Mouse (Mus musculus) kidney, postnatal 0 days (tissue): ENCODE measurements around the gene Zfp867. TPM values are rescaled to one million over a fixed set of nuclear protein-coding genes. Genes with fewer than 3 reads are reported as not detected.

Experiments
- ATAC-seq: fragments of 200-750 bp; cut with Nextera tagmentation; replicated peaks from 2 replicates; pipeline ENCODE4 v1.8.0; 2017; ENCODE audit warnings: low read depth, moderate number of reproducible peaks, moderate TSS enrichment, moderate library complexity; ENCODE audit not compliant: low FRiP score
- DNase-seq: peaks from one replicate; pipeline ENCODE4 v3.0.0-alpha.2; 2016; ENCODE audit warnings: low spot score
- H3K27ac ChIP-seq: fragments of 300-500 bp; sonication (generic); 2 replicates; pipeline ENCODE4 v1.5.1; 2014; ENCODE audit warnings: mild to moderate bottlenecking
- H3K27me3 ChIP-seq: fragments of 300-500 bp; sonication (generic); 2 replicates; pipeline ENCODE4 v1.6.1; 2014; ENCODE audit warnings: low read length, mixed read lengths; ENCODE audit not compliant: insufficient read depth
- H3K36me3 ChIP-seq: fragments of 300-500 bp; sonication (generic); 2 replicates; pipeline ENCODE4 v1.6.1; 2014; ENCODE audit warnings: low read length, mixed read lengths; ENCODE audit not compliant: insufficient read depth
- H3K4me1 ChIP-seq: fragments of 300-500 bp; sonication (generic); replicated peaks from 2 replicates; pipeline ENCODE4 v1.6.1; 2014; ENCODE audit warnings: antibody characterized with exemption, low read length, mixed read lengths; ENCODE audit not compliant: insufficient read depth
- H3K4me2 ChIP-seq: fragments of 300-500 bp; sonication (generic); 2 replicates; pipeline ENCODE4 v1.6.1; 2014; ENCODE audit warnings: mild to moderate bottlenecking, low read length, moderate library complexity, mixed read lengths
- H3K4me3 ChIP-seq: fragments of 300-500 bp; sonication (generic); replicated peaks from 2 replicates; pipeline ENCODE4 v1.5.1; 2014; ENCODE audit warnings: low read depth, low read length
- H3K9ac ChIP-seq: fragments of 300-500 bp; sonication (generic); 2 replicates; pipeline ENCODE4 v1.6.1; 2014; ENCODE audit warnings: low read depth, low read length
- H3K9me3 ChIP-seq: fragments of 300-500 bp; sonication (generic); replicated peaks from 2 replicates; pipeline ENCODE4 v1.6.1; 2016; ENCODE audit warnings: low read length, inconsistent platforms, mixed read lengths
- CTCF ChIP-seq: IDR thresholded peaks from 2 replicates; pipeline ENCODE4 v1.5.1; 2016; ENCODE audit warnings: antibody characterized with exemption, low read depth, mild to moderate bottlenecking, moderate library complexity
- WGBS: fragments of 180-500 bp; shearing (Covaris S2); extraction: QIAGEN DNeasy Blood & Tissue Kit; methylation state at CpG from one replicate; pipeline ENCODE4 v1.1.7; 2014; 5-methylcytosine and 5-hydroxymethylcytosine counted together
- polyA plus RNA-seq: library from polyadenylated mRNA; unstranded; fragments of >200 nt; fragmentation: Nextera tagmentation; extraction: Ambion mirVana; gene quantifications from 2 replicates; pipeline ENCODE4 v1.2.1, GENCODE M21; 2015

Gene Zfp867
- 7.5 and 7.6 TPM in 2 replicates for polyA plus RNA-seq

DNA sequence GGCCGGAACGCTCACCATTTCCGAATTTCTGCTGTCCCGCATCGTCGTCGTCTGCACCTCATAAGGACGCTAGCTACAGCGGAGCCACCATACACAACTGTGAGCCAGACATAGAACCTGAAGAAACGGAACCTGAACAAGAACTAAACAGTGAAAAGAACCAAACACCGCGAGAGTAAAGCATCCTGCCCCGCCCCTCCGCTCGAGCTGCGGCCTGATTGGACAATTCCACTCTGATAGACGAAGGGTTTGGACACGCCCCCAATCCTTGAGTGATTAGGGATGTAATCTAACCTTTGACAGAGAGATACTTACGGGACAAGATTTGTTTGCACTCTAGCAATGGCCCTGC is at the start of gene Zfp867:
TSS of gene Zfp867 (minus strand) at position 149 of the 352 bp plus-strand sequence.
- H3K9ac ChIP-seq: peak within 1 kb of the TSS; percentile 91
- H3K4me3 ChIP-seq: peak within 1 kb of the TSS; percentile 74
- DNase-seq (peak; percentile 95), ATAC-seq (peak; percentile 88)
- under 1% methylated on average over 19 of the region's 19 CpGs for WGBS
- no peaks in the 10 kb centered on the region for H3K9me3 ChIP-seq
- H3K4me1 ChIP-seq: no peaks in the 10 kb centered on the region; the same call in 1 of the 2 replicates
- no peaks in the 10 kb centered on the region for H3K27me3 ChIP-seq
- no peaks in the 10 kb centered on the region for H3K36me3 ChIP-seq
- H3K27ac ChIP-seq: peak within 1 kb of the TSS; percentile 84
- peak within 1 kb of the TSS; percentile 92 for H3K4me2 ChIP-seq
- TF ChIP-seq CTCF: no peak

DNA sequence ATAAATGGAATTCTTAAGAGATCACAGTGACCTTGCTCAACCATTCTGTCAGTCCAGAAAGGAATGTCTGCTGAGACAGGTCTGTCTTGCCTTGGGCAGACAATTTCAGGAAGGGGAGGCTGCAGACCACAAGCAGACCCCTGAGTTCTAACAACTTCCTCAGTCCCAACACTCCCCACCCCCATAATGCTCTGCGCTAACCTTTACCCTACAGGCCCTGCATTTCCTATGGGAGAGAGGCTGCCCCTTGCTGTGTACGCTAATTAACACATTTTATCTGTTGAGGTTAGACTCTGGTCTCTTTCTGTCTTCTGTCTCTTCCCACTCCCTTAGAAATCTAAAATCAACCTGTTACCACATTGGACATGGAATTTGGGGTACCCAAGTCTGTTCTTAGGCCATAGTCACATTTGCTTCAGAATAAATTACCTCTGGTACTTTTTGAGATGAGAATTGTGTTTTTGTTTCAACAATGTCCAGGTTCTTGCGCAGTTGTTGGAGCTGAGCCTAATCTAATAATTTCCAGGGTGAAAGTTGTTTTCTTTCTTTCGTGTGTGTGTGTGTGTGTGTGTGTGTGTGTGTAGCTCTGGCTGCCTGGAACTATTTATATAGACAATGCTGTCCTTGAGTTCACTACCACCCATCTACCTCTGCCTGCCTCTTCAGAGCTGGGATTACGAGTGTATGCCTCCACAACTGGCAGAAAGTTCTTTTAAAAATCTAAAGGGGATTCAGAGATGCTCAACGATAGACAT is 47.6 kb upstream of the Zfp867 start:
- no peak for TF ChIP-seq CTCF
- Histone ChIP-seq H3K4me1 (0 out of 2 replicates have a peak, but pooled peaks cover 3% of the 10 kb centered on the region), H3K4me2 (no peak overlapping the region), H3K27me3 (no peaks in the 10 kb centered on the region), H3K36me3 (no peaks in the 10 kb centered on the region), H3K9ac (no peak overlapping the region), H3K4me3 (no peak overlapping the region), H3K27ac (no peak overlapping the region), H3K9me3 (no peaks in the 10 kb centered on the region)
- no peak for ATAC-seq
- no peak for DNase-seq
- WGBS: 60% methylated on average over 6 of the region's 6 CpGs

DNA sequence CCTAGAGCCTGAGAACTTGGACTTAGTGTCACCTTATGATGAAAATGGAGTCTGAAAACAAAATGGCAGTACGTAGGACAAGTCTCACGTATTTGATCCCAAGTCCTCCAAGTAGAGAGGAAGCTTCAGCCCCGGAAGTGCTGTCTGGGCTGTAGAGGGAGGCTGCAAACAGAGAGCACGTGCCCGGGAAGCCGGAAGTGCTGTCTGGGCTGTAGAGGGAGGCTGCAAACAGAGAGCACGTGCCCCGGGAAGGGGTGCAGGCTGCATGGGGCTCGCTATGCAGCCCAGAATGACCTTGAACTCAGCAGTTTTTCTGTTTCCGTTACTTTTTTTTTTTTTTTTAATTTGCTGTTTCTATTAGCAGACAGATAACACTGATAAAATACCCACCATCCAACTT is 46.0 kb upstream of the Zfp867 start:
- Histone ChIP-seq H3K4me2 (no peak overlapping the region), H3K9me3 (no peaks in the 10 kb centered on the region), H3K27me3 (no peaks in the 10 kb centered on the region), H3K27ac (no peak overlapping the region), H3K4me3 (no peak overlapping the region), H3K4me1 (0 out of 2 replicates have a peak, but pooled peaks cover 3% of the 10 kb centered on the region), H3K9ac (no peak overlapping the region), H3K36me3 (no peaks in the 10 kb centered on the region)
- 54% methylated on average over 10 of the region's 10 CpGs for WGBS
- no peak for TF ChIP-seq CTCF
- no peak for DNase-seq
- no peak for ATAC-seq

DNA sequence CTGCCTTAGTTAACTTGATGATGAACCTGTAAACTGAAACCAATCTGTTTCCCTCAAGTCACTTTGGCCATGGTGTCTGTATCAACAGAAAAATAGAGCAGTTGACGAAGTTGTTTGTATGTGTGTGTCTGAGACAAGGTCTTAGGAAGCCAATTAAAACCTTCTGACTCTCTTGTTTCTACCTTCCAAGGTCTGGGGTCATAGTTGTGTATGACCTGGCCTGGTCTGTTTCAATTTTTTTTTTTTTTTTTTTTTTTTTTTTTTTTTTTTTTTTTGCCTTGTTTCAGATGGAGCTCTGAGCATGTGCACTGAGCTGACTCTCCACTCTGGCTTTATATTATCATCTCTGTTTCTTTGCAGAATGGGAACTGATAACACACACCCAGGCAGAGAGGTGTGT is 45.2 kb upstream of the Zfp867 start:
- TF ChIP-seq CTCF: no peak
- no peaks in the 10 kb centered on the region for H3K27me3 ChIP-seq
- H3K4me2 ChIP-seq: no peak overlapping the region
- H3K9me3 ChIP-seq: no peaks in the 10 kb centered on the region
- ATAC-seq: no peak
- no peak overlapping the region for H3K9ac ChIP-seq
- 0 out of 2 replicates have a peak, but pooled peaks cover 3% of the 10 kb centered on the region for H3K4me1 ChIP-seq
- no peak for DNase-seq
- H3K36me3 ChIP-seq: no peaks in the 10 kb centered on the region
- H3K4me3 ChIP-seq: no peak overlapping the region
- no peak overlapping the region for H3K27ac ChIP-seq
- 84% methylated on average over 1 of the region's 1 CpGs for WGBS

DNA sequence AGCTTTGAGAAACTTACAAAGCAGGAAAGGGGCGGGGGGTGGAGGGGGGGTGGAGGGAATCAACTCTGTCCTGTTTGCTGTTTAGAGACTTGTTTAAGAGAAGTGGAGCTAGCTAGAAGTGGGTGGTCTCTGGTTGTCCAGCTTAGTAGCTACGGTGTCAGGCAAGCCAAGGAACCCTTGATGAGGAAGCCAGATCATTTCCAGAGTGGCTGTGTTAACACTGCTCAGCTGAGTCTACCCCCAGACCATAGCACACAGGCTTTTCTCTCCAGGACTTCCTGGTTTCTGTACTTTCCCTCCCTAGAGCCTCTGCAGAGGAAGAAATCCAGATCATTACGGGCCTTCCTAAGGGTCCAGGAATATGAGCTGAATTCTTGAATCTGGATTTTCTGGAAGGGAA is 42.5 kb upstream of the Zfp867 start:
- DNase-seq (no peak), ATAC-seq (no peak)
- Histone ChIP-seq H3K4me1 (0 out of 2 replicates have a peak, but pooled peaks cover 2% of the 10 kb centered on the region), H3K36me3 (0 out of 2 replicates have a peak, but pooled peaks cover 4% of the 10 kb centered on the region), H3K9ac (no peak overlapping the region), H3K4me3 (no peak overlapping the region), H3K4me2 (no peak overlapping the region), H3K9me3 (no peaks in the 10 kb centered on the region), H3K27me3 (no peaks in the 10 kb centered on the region), H3K27ac (no peak overlapping the region)
- 52% methylated on average over 3 of the region's 3 CpGs for whole genome bisulfite sequencing
- TF ChIP-seq CTCF: no peak

DNA sequence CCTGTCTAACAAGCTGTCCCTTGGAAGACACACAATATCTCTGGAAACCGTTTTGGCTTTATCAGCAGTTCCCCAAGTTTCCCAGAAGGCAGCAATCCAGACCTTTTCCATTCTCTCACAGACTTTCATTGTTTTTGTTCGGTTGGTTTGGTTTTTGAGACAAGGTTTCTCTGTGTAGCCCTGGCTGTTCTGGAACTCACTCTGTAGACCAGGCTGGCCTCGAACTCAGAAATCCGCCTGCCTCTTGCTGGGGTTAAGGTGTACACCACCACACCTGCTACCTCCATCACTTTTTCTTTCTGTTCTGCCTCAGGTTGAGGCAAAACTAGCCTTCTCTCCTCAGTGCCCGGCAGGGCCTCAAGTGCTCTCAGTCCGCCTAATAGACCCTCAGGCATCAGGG is 42.1 kb upstream of the Zfp867 start:
- H3K4me3 ChIP-seq: no peak overlapping the region
- 0 out of 2 replicates have a peak, but pooled peaks cover 7% of the 10 kb centered on the region for H3K36me3 ChIP-seq
- DNase-seq: no peak
- ATAC-seq: no peak
- H3K4me1 ChIP-seq: no peaks in the 10 kb centered on the region
- WGBS: 68% methylated on average over 6 of the region's 6 CpGs
- no peak for TF ChIP-seq CTCF
- H3K4me2 ChIP-seq: no peak overlapping the region
- no peak overlapping the region for H3K27ac ChIP-seq
- no peaks in the 10 kb centered on the region for H3K27me3 ChIP-seq
- no peaks in the 10 kb centered on the region for H3K9me3 ChIP-seq
- no peak overlapping the region for H3K9ac ChIP-seq

DNA sequence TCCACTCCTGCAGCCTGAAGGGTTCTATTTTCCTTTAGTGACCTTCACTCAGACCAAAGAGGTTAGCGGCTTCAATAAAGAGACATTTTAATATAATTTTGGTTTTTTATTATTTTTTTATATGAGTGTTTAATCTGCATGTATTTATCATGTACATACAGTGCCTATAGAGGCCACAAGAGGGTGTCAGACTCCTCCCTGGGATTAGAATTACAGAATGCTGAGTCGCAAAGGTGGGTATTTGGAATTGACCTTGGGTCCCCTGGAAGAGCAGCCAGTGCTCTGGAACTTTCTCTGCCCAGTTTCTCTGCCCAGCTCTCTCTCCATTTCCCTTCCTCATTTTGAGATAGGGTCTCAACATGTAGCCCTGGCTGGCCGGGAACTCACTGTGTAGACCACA is 41.3 kb upstream of the Zfp867 start:
- 77% methylated on average over 3 of the region's 3 CpGs for WGBS
- peak; percentile 44; the same call in 1 of the 2 replicates for TF ChIP-seq CTCF

More for the DNA sequence above, 41.3 kb upstream of the Zfp867 start:
- ATAC-seq (no peak), DNase-seq (no peak)
- no peak overlapping the region for H3K4me3 ChIP-seq
- H3K4me1 ChIP-seq: no peaks in the 10 kb centered on the region
- 0 out of 2 replicates have a peak, but pooled peaks cover 7% of the 10 kb centered on the region for H3K36me3 ChIP-seq
- no peaks in the 10 kb centered on the region for H3K27me3 ChIP-seq
- H3K27ac ChIP-seq: no peak overlapping the region
- no peaks in the 10 kb centered on the region for H3K9me3 ChIP-seq
- no peak overlapping the region for H3K4me2 ChIP-seq
- no peak overlapping the region for H3K9ac ChIP-seq
